Mouse (Mus musculus): ENCODE measurements around the gene Tgtp2.
"Not testable (repeated sequence)": the region's sequence is repeated elsewhere in the genome, so short reads cannot be mapped to it uniquely, and the experiment has no call there.

Gene Tgtp2

GRCm38 (mm10) chr11:49063713-49064469 is at the start of gene Tgtp2:
Tgtp2 (minus strand) TSS chr11:49064206.
- DNase-seq (ENCODE audit: low spot score in 2 of 2), result not testable (repeated sequence)

GRCm38 (mm10) chr11:49112624-49113219 is 48.7 kb upstream of the Tgtp2 start:
- DNase-seq (ENCODE audit: low spot score in 2 of 2), result peak; percentile 30 to 56

- DNase-seq (ENCODE audit: low spot score in 2 of 2), result peak in 1 of 2 experiments; percentile 16
Observed at GRCm38 (mm10) chr11:49111000-49111399, 47.0 kb upstream of the Tgtp2 start.

- DNase-seq (ENCODE audit: low spot score in 2 of 2), result peak; percentile 50 to 54
Observed at GRCm38 (mm10) chr11:49108833-49109232, 44.8 kb upstream of the Tgtp2 start.

- DNase-seq (ENCODE audit: low spot score in 2 of 2), result no peak
Observed at GRCm38 (mm10) chr11:49107650-49108537, 43.9 kb upstream of the Tgtp2 start.

GRCm38 (mm10) chr11:49105752-49106151 is 41.7 kb upstream of the Tgtp2 start:
- DNase-seq (ENCODE audit: low spot score in 2 of 2), result no peak

GRCm38 (mm10) chr11:49103047-49103693 is 39.2 kb upstream of the Tgtp2 start:
- DNase-seq (ENCODE audit: low spot score in 2 of 2), result peak; percentile 92 to 95

- no peak for DNase-seq (ENCODE audit: low spot score in 2 of 2)
Observed at GRCm38 (mm10) chr11:49101500-49101899, 37.5 kb upstream of the Tgtp2 start.

GRCm38 (mm10) chr11:49100409-49100808 is 36.4 kb upstream of the Tgtp2 start:
- no peak for DNase-seq (ENCODE audit: low spot score in 2 of 2)

- no peak for DNase-seq (ENCODE audit: low spot score in 2 of 2)
Observed at GRCm38 (mm10) chr11:49095367-49095766, 31.4 kb upstream of the Tgtp2 start.

- no peak for DNase-seq (ENCODE audit: low spot score in 2 of 2)
Observed at GRCm38 (mm10) chr11:49093861-49094660, 30.1 kb upstream of the Tgtp2 start.

- DNase-seq (ENCODE audit: low spot score in 2 of 2), result no peak
Observed at GRCm38 (mm10) chr11:49092786-49093185, 28.8 kb upstream of the Tgtp2 start.

- DNase-seq (ENCODE audit: low spot score in 2 of 2), result no peak
Observed at GRCm38 (mm10) chr11:49092053-49092586, 28.1 kb upstream of the Tgtp2 start.

- no peak for DNase-seq (ENCODE audit: low spot score in 2 of 2)
Observed at GRCm38 (mm10) chr11:49091171-49091570, 27.2 kb upstream of the Tgtp2 start.

- DNase-seq (ENCODE audit: low spot score in 2 of 2), result no peak
Observed at GRCm38 (mm10) chr11:49090551-49090950, 26.5 kb upstream of the Tgtp2 start.

- no peak for DNase-seq (ENCODE audit: low spot score in 2 of 2)
Observed at GRCm38 (mm10) chr11:49089735-49090507, 25.9 kb upstream of the Tgtp2 start.

- DNase-seq (ENCODE audit: low spot score in 2 of 2), result no peak
Observed at GRCm38 (mm10) chr11:49088990-49089652, 25.1 kb upstream of the Tgtp2 start.

- no peak for DNase-seq (ENCODE audit: low spot score in 2 of 2)
Observed at GRCm38 (mm10) chr11:49087830-49088616, 24.0 kb upstream of the Tgtp2 start.
